9 mouse cellular contexts compared by ENCODE assay signal in the genomic region with DNA sequence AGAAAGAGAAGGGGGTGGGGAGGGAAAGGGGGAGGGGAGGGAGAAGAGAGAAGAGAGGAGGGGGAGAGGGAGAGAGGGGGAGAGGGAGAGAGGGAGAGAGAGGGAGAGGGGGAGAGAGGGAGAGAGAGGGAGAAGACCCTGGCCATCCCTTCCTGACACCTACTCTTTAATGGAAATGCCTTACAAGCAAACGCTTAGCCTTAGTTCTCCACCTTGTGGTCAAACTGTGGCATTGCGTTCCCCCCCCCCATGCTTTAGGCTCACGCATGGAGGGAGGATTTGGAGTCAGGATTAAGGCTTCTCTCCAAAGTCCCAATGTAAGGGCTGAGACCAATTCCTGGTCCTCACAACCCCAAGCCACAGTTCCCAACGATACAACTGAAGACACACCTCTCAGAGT. TPM values are rescaled to one million over a fixed set of nuclear protein-coding genes. Genes with fewer than 3 reads are reported as not detected.
DNase-seq lines count a peak whose midpoint lies in the region; ATAC-seq and TF ChIP-seq lines count a peak whose summit lies in the region.
"Had no signal": no experiment of that assay in that cellular context is flagged by ENCODE, and none has a peak within 500 bp of the region (broad histone marks: within the 10 kb centered on the region; RNA-seq: fewer than 3 reads in every experiment).

No protein-coding gene starts in this region.

- H3K4me3 ChIP-seq in embryonic facial prominence, embryonic 14.5 days (ENCODE audit: low read depth, low read length) = no peak overlapping the region
- H3K4me3 ChIP-seq in liver, embryonic 14.5 days (ENCODE audit: insufficient read depth in 1 of 2, low read depth in 2 of 2, low read length in 2 of 2) = no peak overlapping the region
- H3K4me3 ChIP-seq: hindbrain, embryonic 15.5 days had no signal

- TF ChIP-seq CTCF in liver, embryonic 14.5 days (IDR thresholded peaks at IDR 0.05; ENCODE audit: low read depth) = peak; percentile 85

- H3K27ac ChIP-seq in embryonic facial prominence, embryonic 14.5 days (replicated peaks; ENCODE audit: low read depth, low read length) = no peak overlapping the region
- no peak overlapping the region for H3K27ac ChIP-seq in liver, embryonic 14.5 days
- H3K27ac ChIP-seq: hindbrain, embryonic 15.5 days had no signal

- DNase-seq in cerebellum, adult 8-10 months = peak; percentile 3
- no peak for DNase-seq in cerebellum, adult 11-12 months
- DNase-seq in ovary, postnatal 14 days (ENCODE audit: low spot score) = peak; percentile 7
- DNase-seq in ovary, postnatal 10 days (ENCODE audit: low spot score) = no peak
- DNase-seq in embryonic facial prominence, embryonic 14.5 days (ENCODE audit: low spot score) = peak; percentile 66
- peak in 2 of 3 experiments; percentile 9 to 25 for DNase-seq in liver, embryonic 14.5 days (ENCODE audit: low read depth in 3 of 3, low spot score in 3 of 3)
- peak; percentile 64 for DNase-seq in splenic B cell, adult 2 months (ENCODE audit: low read depth, low spot score)
- DNase-seq in right cerebral cortex, adult 18-20 months = no peak

- H3K36me3 ChIP-seq in embryonic facial prominence, embryonic 14.5 days (ENCODE audit: control insufficient read depth, insufficient read depth, low read length) = no peaks in the 10 kb centered on the region
- no peaks in the 10 kb centered on the region for H3K36me3 ChIP-seq in liver, embryonic 14.5 days (replicated peaks; ENCODE audit: control insufficient read depth, insufficient read depth, low read depth)
- H3K36me3 ChIP-seq in splenic B cell, adult 2 months (ENCODE audit: control insufficient read depth, insufficient read depth, low read length, poor library complexity, severe bottlenecking) = no peaks in the 10 kb centered on the region
- H3K36me3 ChIP-seq: hindbrain, embryonic 15.5 days had no signal

- H3K9ac ChIP-seq in embryonic facial prominence, embryonic 14.5 days (ENCODE audit: low read depth, low read length) = no peak overlapping the region
- H3K9ac ChIP-seq in liver, embryonic 14.5 days (replicated peaks) = no peak overlapping the region
- H3K9ac ChIP-seq: hindbrain, embryonic 15.5 days had no signal

- TF ChIP-seq EP300 in liver, embryonic 14.5 days (IDR thresholded peaks at IDR 0.05; ENCODE audit: low read depth) = no peak

- 4% methylated on average over 4 of the region's 4 CpGs for WGBS in embryonic facial prominence, embryonic 14.5 days
- WGBS in liver, embryonic 14.5 days (ENCODE audit: insufficient replicate concordance) = 5% methylated on average over 4 of the region's 4 CpGs

- ATAC-seq in embryonic facial prominence, embryonic 14.5 days (ENCODE audit: low read depth) = 0 out of 2 replicates have a peak, but pooled peaks have one; percentile 22
- no peak for ATAC-seq in liver, embryonic 14.5 days (ENCODE audit: insufficient read depth)

- no peaks in the 10 kb centered on the region for H3K9me3 ChIP-seq in embryonic facial prominence, embryonic 14.5 days (ENCODE audit: control insufficient read depth, low read length)
- H3K9me3 ChIP-seq in liver, embryonic 14.5 days (ENCODE audit: control insufficient read depth, low read length) = no peaks in the 10 kb centered on the region
- H3K9me3 ChIP-seq: hindbrain, embryonic 15.5 days had no signal

- no peak overlapping the region for H3K4me2 ChIP-seq in embryonic facial prominence, embryonic 14.5 days (ENCODE audit: low read depth, low read length)
- no peak overlapping the region for H3K4me2 ChIP-seq in liver, embryonic 14.5 days (ENCODE audit: low read depth)
- H3K4me2 ChIP-seq: hindbrain, embryonic 15.5 days had no signal

- no peaks in the 10 kb centered on the region for H3K4me1 ChIP-seq in embryonic facial prominence, embryonic 14.5 days (ENCODE audit: control insufficient read depth, insufficient read depth, low read length)
- H3K4me1 ChIP-seq in liver, embryonic 14.5 days (replicated peaks; ENCODE audit: control insufficient read depth in 2 of 2, insufficient read depth in 2 of 2, low read length in 1 of 2) = peaks cover 0 to 5% of the 10 kb centered on the region in 2 experiments; a peak in 3 of 4 replicates
- H3K4me1 ChIP-seq: hindbrain, embryonic 15.5 days had no signal

- H3K27me3 ChIP-seq in embryonic facial prominence, embryonic 14.5 days (replicated peaks; ENCODE audit: control insufficient read depth, insufficient read depth, low read length) = no peaks in the 10 kb centered on the region
- no peaks in the 10 kb centered on the region for H3K27me3 ChIP-seq in liver, embryonic 14.5 days (ENCODE audit: control insufficient read depth, insufficient read depth, low read length)
- H3K27me3 ChIP-seq in splenic B cell, adult 2 months (ENCODE audit: control insufficient read depth, insufficient read depth, low read length, poor library complexity, severe bottlenecking) = no peaks in the 10 kb centered on the region
- H3K27me3 ChIP-seq: hindbrain, embryonic 15.5 days had no signal

RNA-seq across cellular contexts. Expression of gene Fam209, which starts 29.0 kb away (rescaled TPM):
- polyA plus RNA-seq in embryonic facial prominence, embryonic 14.5 days (2014; fragmentation: Nextera tagmentation; extraction: Ambion mirVana) = 0.43 TPM in 1 of 2 replicates, not detected in the other
- polyA plus RNA-seq in liver, embryonic 14.5 days (2012; rRNA removed) = 0.08 and 0.12 TPM in 2 replicates
- polyA plus RNA-seq in liver, embryonic 14.5 days (2014; fragmentation: Nextera tagmentation; extraction: Ambion mirVana) = not detected in 2 replicates
- polyA plus RNA-seq: hindbrain, embryonic 15.5 days had no signal

RNA-seq across cellular contexts. Expression of gene Gcnt7, which starts 42.9 kb away (rescaled TPM):
- 0.67 and 0.98 TPM in 2 replicates for polyA plus RNA-seq in embryonic facial prominence, embryonic 14.5 days (2014; fragmentation: Nextera tagmentation; extraction: Ambion mirVana)
- polyA plus RNA-seq in liver, embryonic 14.5 days (2012; rRNA removed) = not detected in 2 replicates
- polyA plus RNA-seq in liver, embryonic 14.5 days (2014; fragmentation: Nextera tagmentation; extraction: Ambion mirVana) = 0.24 and 0.42 TPM in 2 replicates

RNA-seq across cellular contexts. Expression of gene Tfap2c, which starts 48.1 kb away (rescaled TPM):
- 8.9 and 9.8 TPM in 2 replicates for polyA plus RNA-seq in embryonic facial prominence, embryonic 14.5 days (2014; fragmentation: Nextera tagmentation; extraction: Ambion mirVana)
- 0.01 TPM in 1 of 2 replicates, not detected in the other for polyA plus RNA-seq in liver, embryonic 14.5 days (2012; rRNA removed)
- polyA plus RNA-seq in liver, embryonic 14.5 days (2014; fragmentation: Nextera tagmentation; extraction: Ambion mirVana) = not detected in 2 replicates

Comparison
In these comparisons a context has a peak if more than half of its experiments do, and no peak if none do; other contexts are left out.
1. DNase-seq: peak in cerebellum, adult 8-10 months (single experiment), ovary, postnatal 14 days (single experiment), embryonic facial prominence, embryonic 14.5 days (single experiment), liver, embryonic 14.5 days (2 of 3) and splenic B cell, adult 2 months (single experiment); none in cerebellum, adult 11-12 months (single experiment), ovary, postnatal 10 days (single experiment) and right cerebral cortex, adult 18-20 months (single experiment).